Mouse (Mus musculus): Measurements from ENCODE around the gene Eri3.

DNA sequence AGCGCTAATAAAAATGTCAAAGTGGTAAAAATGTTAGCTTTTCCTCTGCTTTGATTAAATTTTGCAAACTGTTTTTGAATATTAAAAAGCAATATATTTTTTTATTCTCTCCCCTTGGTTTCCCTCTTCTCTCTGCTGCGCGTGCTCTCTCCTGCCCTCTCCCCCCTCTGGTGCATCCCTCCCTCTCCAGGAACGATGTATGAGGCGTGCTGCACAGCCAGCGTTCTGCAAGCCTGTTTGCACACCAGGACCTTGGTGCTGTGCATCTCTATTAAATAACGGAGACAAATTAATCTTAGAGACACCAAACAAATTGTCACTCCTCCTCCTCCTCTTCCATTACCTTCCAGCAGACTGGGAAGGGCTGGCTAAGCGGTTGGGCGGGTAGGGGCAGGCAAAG, 31.5 kb downstream of the Eri3 start:
- no peak for TF ChIP-seq CHD2 (IDR thresholded peaks at IDR 0.05; ENCODE audit: low read depth, low read length)
- TF ChIP-seq ZNF384 (IDR thresholded peaks at IDR 0.05; ENCODE audit: low read depth, low read length): no peak
- no peak for TF ChIP-seq HCFC1 (IDR thresholded peaks at IDR 0.05; ENCODE audit: borderline replicate concordance, insufficient read depth, low read length)
- TF ChIP-seq ZC3H11A (IDR thresholded peaks at IDR 0.05; ENCODE audit: borderline replicate concordance, low read depth, low read length): no peak
- TF ChIP-seq MAFK (IDR thresholded peaks at IDR 0.05; ENCODE audit: insufficient read depth, low read depth, low read length): no peak

Data from ES-E14 (cell line).